Mouse (Mus musculus): ENCODE results near the gene Serpina3k.
"Not testable (repeated sequence)": the region's sequence is repeated elsewhere in the genome, so short reads cannot be mapped to it uniquely, and the experiment has no call there.

The Serpina3k gene

GRCm38 (mm10) chr12:104338226-104338625 is at the start of gene Serpina3k, which contains the start of gene Serpina3m:
Gene Serpina3k, plus strand, starts transcription at chr12:104338486.
Gene Serpina3m, plus strand, starts transcription at chr12:104338486.
- DNase-seq = not testable (repeated sequence)

GRCm38 (mm10) chr12:104289872-104290271 is 48.4 kb upstream of the Serpina3k start:
- no peak for DNase-seq

- DNase-seq = no peak
These were observed 44.3 kb upstream of the Serpina3k start for GRCm38 (mm10) chr12:104293963-104294362.

- DNase-seq = no peak
These were observed 40.2 kb upstream of the Serpina3k start for GRCm38 (mm10) chr12:104298049-104298448.

GRCm38 (mm10) chr12:104305991-104306390 is 32.3 kb upstream of the Serpina3k start:
- DNase-seq = no peak

- DNase-seq = no peak
These were observed 24.0 kb upstream of the Serpina3k start, which contains the start of gene Serpina3j for GRCm38 (mm10) chr12:104314253-104314652. Gene Serpina3j, plus strand, starts transcription at chr12:104314553.

- no peak for DNase-seq
These were observed 15.8 kb upstream of the Serpina3k start for GRCm38 (mm10) chr12:104322454-104322853.

GRCm38 (mm10) chr12:104331701-104332100 is 6.6 kb upstream of the Serpina3k start:
- no peak for DNase-seq

GRCm38 (mm10) chr12:104336873-104337272 is 1.4 kb upstream of the Serpina3k start:
- DNase-seq = not testable (repeated sequence)

GRCm38 (mm10) chr12:104338705-104339104 is 419 bp downstream of the Serpina3k start:
- DNase-seq = no peak

GRCm38 (mm10) chr12:104342489-104342888 is 4.2 kb downstream of the Serpina3k start:
- not testable (repeated sequence) for DNase-seq

- no peak for DNase-seq
These were observed 6.9 kb downstream of the Serpina3k start for GRCm38 (mm10) chr12:104345181-104345580.

- DNase-seq = no peak
These were observed 7.4 kb downstream of the Serpina3k start for GRCm38 (mm10) chr12:104345707-104346106.

GRCm38 (mm10) chr12:104347091-104347490 is 8.8 kb downstream of the Serpina3k start:
- DNase-seq = no peak

GRCm38 (mm10) chr12:104351812-104352211 is 13.5 kb downstream of the Serpina3k start:
- not testable (repeated sequence) for DNase-seq

GRCm38 (mm10) chr12:104356006-104356405 is 17.7 kb downstream of the Serpina3k start:
- DNase-seq = no peak

GRCm38 (mm10) chr12:104369986-104370385 is 31.7 kb downstream of the Serpina3k start:
- no peak for DNase-seq

- not testable (repeated sequence) for DNase-seq
These were observed 38.9 kb downstream of the Serpina3k start for GRCm38 (mm10) chr12:104377179-104377578.

GRCm38 (mm10) chr12:104378351-104378750 is 40.1 kb downstream of the Serpina3k start:
- not testable (repeated sequence) for DNase-seq

- DNase-seq = not testable (repeated sequence)
These were observed 40.5 kb downstream of the Serpina3k start for GRCm38 (mm10) chr12:104378815-104379214.

GRCm38 (mm10) chr12:104379856-104380255 is 41.6 kb downstream of the Serpina3k start:
- no peak for DNase-seq

GRCm38 (mm10) chr12:104381071-104381604 is 42.9 kb downstream of the Serpina3k start:
- DNase-seq = not testable (repeated sequence)

- DNase-seq = not testable (repeated sequence)
These were observed 47.7 kb downstream of the Serpina3k start for GRCm38 (mm10) chr12:104385987-104386386.

- not testable (repeated sequence) for DNase-seq
These were observed 48.6 kb downstream of the Serpina3k start for GRCm38 (mm10) chr12:104386878-104387277.

- no peak for DNase-seq
These were observed 50.2 kb downstream of the Serpina3k start for GRCm38 (mm10) chr12:104388477-104388876.
